Mouse (Mus musculus) mature B cell (primary cell): Measurements from ENCODE around the gene Eefsec.

ENCODE experiments used
- in situ Hi-C: fragments of 300-500 bp; cut with MboI; formaldehyde crosslinking; loops from 2 replicates; pipeline ENCODE4 v1.14.3; 2019

Gene Eefsec

DNA sequence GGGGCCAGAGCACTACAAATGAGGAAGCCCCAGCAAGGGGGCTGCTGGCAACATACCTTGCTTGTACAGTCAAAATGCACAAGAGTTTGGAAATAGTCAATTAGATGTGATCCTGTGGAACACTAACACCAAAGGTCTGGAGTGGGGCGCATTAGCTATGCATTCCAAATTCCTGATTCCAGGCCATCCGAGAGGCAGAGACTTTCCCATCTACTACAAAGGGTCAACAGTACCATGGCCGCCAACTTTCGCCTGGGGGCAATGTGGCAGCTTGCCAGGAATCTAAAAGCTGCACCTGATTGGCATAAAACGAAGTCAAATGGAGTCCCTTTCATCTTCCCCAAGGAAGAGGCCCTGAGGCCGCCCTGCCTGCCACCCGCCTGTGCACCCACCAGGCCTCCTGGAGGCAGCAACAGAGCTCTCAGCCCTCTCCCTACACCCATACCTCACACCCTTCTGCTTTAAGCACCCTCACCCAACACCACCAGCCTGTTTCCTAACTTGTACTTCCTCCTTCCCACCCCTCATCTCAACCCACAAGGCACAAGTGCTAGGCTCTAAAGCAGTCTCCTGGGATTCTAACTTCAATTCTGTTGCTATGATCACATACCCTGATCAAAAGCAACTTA is 30.1 kb downstream of the Eefsec start:
- in situ Hi-C loops: no loop called here

DNA sequence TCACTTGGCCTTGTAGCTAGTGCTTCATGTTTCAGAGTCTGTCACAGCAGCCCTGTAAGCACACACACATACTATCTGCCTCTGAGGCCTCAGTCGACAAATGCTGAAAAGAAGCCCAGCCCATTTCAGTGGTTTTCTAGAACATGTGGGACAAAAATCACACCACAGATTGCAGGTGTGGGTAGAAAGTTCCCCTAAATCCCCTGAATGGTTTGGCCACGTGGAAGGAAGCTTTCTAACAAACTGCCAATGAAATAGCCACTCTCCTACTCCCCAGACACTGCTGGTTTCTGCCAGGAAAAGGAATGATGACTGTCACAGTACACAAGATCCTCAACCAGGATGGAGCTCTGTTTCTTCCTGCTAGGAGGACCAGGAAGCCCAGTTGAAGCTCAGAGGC is 33.7 kb downstream of the Eefsec start:
- in situ Hi-C loops: no loop called here

DNA sequence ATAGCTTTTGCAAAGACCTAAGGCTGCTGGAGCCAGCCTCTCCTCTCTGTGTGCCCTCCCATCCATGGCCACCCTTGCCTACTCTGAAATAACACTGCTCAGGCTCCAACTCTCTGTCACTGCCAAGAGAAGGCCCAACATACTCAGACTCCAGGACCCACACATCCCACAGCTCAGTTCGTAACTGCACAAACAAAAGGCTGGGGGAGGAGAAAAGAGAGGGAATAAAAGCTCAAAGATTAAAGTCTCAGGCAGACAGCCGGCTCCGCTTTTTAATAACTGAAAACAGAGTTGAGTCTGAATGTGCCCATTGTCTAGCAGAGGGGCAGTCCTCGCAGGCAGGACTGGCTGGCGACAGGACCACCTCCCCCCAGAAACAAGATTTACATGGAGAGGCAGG is 36.8 kb downstream of the Eefsec start:
- in situ Hi-C loops: no loop called here

DNA sequence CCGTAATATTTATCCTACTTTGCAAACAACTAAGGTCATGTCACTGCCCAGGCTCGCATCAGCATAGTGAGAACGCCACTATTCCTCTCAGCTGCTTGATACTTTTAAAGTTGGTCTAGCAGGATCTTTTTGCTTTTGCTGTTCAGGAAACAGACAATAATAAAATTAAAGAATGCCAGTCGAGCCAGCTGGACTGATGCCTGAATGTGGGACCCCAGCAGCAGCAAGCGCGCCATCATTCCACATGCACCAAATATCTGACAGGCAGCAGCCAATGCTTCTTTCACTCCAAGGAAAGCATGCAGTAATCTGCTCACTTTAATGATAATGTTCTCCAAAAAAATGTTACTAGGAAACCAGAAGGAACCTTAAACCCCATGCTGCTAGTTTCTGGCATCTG is 45.9 kb downstream of the Eefsec start:
- in situ Hi-C loops: no loop called here

DNA sequence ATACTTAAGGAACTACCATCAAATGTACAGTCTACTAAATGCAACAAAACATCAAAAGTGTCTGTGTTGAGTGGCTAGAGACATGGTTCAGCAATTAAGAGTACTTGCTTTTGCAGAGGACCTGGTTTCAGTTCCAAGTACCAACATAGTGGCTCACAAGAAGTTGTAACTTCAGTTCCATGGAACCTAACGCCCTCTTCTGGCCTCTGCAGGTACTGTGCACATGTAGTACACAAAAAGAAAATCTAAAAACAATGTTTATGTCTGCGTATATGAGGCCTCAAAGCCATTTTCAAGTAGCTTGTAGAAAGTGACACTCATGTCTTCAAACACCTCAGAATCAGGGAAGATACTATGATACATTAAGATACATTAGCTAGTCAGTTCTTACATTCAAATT is 48.4 kb downstream of the Eefsec start:
- in situ Hi-C loops: no loop called here

DNA sequence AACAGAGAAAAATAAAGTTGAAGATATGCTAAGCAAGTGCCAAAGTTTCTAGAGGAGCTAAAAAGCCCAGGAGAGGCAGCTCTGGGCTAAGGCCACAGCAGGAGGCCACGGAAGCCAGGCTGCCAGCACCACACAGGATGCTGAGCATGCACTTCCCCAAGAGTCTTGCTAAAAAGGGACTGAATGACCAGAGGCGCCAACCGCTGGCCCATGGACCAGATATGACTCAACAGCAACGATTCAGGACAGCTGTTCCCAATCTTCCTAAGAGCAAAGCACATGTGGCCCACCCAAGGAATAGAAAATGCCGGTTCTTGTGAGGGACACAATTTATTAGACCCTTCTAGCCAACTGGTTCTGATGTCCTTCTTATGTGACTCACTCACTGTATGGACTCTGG is 57.4 kb downstream of the Eefsec start:
- in situ Hi-C loops: no loop called here

DNA sequence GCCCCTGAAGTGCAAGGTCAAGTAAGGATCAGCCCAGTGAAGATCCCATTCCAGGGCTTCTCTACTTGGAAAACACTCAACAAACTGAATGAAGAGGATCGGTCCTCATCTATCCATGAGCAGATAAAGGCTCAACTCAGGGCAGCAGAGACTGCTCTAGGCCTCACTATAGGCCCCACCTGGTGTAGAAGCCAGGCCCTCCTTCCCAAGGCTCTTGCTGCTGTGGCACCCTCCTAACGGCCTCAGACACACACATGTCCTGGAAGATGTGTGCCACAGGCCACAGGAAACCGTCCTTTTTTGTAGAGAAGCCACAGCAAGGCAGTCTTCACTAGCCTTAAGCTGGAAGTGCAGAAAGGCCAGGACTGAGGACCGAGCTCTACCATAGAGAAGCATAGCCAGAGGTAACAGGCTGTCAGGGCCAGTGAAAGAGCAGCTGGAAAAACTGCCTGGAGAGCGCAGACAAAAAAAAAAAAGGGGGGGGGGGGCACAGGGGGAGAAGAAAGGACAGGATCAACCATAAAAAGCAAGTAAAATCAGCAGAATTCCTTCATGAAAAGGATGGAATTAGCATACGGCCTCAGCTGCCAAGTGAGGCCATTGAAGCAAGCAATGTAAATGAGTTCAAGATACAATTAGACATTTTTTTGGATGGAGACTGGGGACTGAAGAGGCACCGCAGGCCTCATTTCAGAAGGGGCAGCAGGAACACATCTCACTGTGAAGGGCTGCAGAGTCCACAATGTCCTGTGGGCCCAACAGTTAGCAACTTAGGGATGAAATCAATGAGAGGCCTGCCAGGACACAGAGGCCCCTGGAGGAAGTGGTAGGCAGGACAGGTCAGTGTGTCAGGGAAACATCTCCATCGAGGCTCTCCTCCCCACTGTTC is 58.3 kb downstream of the Eefsec start:
- in situ Hi-C loops: no loop called here

DNA sequence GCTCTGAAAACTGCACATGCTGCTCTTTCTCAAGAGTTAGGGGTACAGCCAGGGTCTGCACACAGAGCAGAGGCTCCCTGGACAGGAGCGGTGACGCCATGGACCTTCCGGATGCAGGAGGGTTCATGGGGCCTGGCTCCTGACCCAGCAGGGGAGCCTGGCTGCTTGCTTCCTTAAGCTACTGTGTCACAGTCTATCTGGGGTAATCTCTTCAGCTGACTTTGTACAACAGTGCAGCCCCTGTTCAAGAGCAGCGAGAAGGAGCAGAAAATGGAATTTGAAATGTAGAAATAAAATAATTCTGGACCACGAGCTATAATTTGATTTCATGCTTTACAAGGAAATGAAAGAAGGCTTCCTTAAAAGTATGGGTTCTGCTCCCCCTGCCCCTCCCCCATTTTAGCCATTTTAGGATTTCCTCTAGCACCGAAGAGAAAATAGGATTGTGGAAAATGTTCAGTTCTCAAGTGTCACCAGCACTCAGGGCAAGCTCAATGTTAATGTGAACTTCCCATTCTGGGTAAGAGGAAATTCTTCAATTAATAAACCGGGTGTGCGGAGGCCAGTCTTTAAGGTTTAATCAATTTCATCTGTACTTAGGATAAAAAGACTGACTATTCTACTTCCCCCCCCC is 61.8 kb downstream of the Eefsec start:
- in situ Hi-C loops: no loop called here

DNA sequence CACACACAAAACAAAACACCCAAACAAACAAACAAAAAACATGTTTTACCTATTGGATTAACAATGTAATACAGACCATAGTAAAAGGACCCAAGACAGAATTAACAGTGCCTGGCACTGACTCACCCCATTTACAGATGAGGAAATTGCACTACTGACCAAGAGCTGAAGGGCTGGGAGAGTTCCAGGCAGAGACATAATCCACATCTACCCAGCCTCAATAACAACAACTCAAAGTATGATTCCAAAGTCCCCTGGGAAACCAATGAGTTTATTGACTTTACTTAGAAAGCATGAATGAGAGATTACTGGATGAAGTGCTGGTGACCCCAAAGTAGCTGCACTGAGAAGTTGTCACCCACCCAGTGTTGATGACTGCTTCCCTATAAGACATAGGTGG is 62.6 kb downstream of the Eefsec start:
- in situ Hi-C loops: no loop called here

DNA sequence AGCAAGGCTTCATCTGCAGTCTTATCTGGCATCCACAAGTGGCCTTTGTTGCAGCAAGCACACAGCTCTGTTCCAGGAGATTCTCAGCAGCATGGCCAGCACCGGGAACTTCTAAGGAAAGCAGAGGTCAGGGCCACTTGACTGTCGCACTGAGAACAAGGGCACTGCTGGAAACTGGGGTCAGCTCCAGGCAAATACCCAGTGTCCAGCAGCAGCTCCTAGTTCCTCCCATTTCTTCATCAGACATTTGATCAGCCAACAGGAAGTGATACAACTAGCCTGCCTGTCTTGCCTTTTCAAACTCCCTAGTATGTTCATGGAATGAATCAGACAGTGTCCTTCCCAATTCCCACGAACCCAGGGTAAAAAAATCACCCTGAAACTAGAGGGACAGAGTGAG is 66.6 kb downstream of the Eefsec start:
- in situ Hi-C loops: no loop called here

DNA sequence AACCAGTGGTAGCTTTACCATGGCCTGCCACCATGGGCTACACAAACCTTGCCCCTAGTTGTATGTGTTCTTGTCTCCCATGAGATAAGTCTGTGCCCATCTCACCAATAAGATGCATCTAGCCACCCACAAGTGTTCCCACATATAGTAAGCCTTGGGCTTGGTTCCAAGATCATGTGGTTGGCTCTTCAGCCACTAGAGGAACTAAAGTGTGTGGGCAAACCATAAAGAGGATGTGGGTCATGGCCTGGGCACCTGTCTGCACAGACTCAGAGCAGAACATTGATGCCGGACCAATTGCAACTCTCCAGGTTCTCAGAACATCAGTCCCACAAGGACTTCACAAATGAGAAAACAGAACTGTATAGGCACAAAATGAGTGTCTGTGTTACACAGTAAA is 67.5 kb downstream of the Eefsec start:
- in situ Hi-C loops: no loop called here

DNA sequence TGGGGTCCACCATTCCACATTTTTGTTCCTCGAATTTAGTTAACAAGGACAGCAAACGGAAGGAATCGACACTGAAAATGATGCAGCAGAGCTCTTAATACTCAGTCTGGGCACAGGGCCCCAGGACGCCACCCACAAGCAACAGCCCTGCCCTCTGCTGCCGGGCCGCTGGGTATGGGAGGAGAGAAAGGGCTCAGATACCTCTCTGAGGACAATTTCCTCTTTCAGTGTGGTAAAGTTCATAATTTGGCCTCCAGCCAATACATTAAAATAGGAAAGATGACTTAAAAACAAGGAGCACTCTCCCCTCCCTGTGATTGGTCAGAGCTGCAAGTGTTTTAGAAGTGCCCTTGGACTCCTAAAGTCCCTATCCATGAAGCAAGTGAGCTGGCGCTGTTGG is 72.1 kb downstream of the Eefsec start:
- in situ Hi-C loops: no loop called here

DNA sequence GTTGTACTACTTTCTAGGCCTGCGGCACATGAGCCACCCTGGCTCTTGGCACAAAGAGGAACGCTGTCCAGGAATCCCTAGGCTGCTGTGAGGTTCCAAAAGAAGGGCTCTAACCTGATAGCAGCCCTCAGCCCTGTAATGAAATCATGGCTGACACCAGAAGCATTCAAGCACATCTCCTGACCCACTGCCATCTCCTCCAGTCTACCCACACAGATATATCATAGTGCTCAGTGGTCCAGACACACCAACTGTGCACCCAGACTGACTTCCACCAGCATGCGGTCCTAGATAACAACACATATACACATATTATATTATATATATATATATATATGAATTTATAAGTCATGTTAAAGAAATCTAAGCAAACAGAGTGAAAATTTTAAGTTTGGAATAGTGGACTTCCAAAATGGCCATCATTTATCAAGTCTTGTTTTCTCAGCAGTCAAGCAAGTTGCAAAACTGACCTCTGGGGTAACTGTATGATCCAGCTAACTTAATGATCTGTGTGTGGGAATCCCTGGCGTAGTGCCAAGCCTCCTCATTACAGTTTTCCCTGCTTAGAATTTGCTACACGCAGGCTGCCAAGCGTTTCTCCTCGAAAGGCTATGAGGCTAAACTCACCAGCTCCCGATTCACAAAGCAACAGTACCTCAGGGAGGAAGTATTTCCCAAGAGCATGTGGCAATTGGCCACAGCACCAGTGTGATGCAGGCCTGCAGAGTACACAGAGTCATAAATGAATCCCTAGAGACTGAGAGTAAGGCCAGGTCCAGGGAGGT is 76.3 kb downstream of the Eefsec start:
- in situ Hi-C loops: no loop called here

DNA sequence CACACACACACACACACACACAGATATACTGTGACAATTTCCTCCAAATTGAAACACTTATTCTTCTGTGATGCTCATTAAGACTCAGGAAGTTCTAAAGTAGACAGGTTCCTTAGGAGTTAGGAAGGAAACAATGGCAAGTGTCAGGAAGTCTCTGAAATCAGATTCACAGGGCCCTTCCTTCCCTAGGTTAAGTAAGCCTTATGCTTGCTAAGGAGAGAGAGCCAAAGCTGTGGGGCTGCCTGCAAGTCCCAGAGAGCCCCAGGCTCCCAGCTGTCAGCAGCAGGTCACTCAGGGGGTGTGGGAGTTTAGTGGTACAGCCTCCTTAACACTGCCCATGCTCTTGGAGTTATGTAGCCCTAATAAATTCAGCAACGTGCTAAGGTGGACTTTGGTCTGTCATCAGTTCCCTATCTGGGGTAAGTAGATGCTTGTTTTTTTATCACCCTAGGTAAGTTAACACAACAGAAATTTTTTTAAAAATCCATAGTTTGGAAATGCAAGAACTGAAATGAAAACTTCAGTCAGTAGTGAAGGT is 82.8 kb downstream of the Eefsec start:
- in situ Hi-C loops: no loop called here

DNA sequence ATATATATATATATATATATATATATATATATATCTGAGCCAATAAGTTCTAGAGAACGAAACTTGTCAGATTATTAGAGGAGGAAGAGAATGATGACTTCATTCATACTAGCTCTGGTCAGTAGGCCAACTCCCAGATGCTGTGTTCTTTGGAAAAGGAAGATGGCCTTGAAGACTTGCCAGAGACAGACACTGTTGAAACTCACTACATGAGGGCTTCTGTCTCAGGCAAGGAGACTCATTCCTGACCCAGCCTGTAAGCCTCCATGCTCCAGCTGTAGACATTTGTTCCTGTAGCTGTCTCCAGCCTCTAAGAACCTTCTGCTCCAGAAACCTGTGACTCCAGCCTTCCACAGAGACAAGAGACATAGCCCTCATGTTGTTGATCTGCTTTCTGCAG is 85.2 kb downstream of the Eefsec start:
- in situ Hi-C loops: no loop called here

DNA sequence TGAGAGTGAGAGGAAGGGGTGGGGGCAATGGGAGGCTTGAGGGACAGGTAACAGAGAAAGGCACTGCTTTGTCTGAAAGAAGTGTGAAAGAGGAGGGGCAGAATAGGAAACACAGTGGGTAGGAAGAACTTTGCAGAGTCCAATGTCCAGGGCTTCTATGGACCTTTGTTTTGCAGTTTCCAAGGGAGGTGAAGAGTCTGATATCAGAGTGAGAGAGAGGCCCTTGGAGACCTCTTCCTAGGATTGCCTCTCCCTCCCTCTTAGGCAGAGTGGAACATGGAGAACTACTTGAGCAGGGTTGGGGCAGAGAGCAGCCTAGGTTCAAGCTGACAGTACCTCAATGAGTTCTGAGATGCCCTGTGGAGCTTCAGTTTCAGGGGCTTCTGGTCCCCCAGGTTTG is 88.1 kb downstream of the Eefsec start:
- in situ Hi-C loops: no loop called here

DNA sequence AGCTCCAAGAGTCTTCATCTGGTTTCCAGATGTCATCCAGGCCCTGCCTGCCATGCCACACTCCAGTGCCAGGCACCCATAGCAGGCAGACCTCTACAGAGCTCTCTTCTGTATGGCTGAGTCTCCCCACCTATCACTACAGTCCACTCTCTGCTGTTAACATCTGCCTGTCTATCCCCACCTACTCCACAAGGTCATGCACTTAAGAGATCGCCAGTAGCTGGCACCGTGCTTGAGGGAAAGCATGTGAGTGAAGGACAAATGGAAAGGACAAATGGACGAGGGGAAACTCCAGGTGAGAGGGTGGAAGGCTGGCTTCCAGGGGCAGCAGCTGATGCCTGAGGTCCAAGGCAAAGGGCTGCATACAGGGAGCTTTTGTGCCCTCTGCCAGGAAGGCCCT is 90.5 kb downstream of the Eefsec start:
- in situ Hi-C loops: no loop called here

DNA sequence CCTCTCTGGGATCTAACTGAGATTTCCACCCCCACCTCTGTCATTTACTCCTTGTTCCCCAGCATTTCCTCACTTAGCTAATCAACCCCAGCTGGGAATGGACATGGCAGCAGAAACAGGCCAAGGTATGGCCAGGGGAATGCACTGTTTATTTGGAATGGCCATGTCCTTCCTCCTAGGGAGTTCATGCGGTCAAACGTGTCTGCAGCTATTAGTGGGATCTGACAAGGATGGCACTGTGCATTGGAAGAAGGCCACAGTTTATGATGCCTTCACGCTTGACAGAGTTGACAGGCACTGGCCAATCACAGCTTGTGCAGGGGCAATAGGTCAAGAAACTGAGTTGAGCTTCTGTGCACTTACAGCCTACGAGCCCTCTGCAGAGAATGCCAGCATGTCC is 93.8 kb downstream of the Eefsec start:
- in situ Hi-C loops: no loop called here

DNA sequence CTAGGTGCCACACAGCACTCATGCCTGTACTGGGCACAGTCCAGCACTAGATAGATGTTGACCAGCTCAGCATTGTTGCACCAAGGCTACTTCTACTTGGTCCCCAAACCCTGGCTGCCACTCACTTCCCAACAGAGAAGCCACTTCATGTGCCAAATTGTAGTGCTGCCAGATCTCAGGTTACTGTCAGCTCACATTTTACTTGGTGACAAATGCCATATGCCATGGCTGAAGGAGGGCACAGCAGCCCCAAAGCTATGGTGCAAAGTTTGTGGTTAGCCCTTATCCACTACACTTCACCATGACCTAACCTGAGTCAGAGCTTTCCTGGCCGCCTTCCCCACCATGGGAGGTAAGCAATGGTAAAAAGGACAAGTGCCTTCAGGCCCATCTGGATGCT is 99.6 kb downstream of the Eefsec start:
- in situ Hi-C loops: no loop called here

DNA sequence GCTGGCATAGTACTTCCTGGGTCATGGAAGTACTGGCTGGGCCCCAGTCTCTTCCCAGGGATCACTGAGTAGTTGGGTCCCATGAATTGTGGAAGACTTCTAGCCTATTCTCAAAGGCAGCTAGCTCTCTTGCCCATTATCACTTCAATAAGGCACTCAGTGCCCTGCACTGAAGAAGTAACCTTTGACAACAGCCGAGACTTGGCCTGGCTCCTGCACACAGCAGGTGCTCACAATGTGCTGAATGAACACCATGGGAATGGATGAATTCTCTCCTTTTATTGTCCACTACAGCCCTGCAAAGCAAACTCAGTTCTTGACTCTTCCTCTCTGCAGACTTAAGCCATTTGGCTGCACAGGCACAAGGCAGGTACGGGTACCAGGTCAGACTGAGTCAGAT is 101.0 kb downstream of the Eefsec start:
- in situ Hi-C loops: no loop called here

DNA sequence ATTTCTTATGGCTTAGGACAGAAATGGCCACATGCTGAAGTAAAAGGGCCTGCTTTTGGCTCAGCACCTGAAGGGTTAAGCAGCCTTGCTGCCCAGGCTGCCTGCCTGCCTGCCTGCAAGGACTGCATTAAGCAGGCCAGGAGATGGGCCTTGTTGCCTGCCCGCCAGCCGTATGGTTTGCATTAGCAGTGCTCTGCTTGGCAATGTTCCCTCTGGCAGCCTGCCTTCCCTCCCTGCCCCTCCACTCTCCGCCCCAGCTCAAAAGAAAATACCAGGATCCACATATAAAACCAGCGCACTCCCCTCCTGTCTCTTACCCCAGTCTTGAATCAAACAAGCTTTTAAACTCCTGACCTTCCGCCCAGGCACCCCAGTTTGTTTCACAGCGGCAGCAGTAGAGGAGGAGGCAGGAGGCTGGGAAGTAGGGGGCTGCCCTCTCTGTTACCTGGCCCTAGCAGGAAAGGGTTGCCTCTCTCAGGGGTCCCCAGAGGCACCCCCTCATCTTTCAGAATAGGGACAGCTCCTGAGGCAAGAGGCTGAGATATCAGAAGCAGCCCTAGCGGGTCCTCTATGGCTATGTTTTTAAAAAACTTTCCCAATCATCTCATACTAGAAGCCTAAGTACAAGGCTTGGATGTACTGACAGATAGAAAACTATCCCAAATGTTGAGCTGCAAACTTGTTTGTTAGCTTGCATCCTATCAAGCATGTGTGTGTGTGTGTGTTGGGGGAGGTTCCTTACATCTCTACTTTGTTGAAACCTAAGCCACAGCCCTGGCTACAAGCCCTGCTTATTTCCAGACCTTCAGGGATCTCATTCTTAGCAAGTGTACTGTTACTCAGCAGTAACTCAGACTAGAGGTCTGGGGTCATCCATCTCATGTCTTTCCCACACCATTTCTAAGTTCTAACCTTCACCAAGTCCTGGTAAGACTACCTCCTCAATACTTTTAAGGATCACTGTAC is 102.6 kb downstream of the Eefsec start:
- in situ Hi-C loops: no loop called here
